Mouse (Mus musculus) WW6 (cell line): ENCODE measurements at regions not wholly inside any gene's neighbourhood (a gene's known extent, or its start where the extent isn't known, plus 50 kb on each side); places are given as distances from the start of the nearest gene placed in this dataset.

Experiments used
- DNase-seq: peaks from one replicate; pipeline ENCODE4 v3.0.0-alpha.2; 2013; ENCODE audit warnings: low read depth, low spot score

- peak; percentile 14 for DNase-seq
Observed at GRCm38 (mm10) chr7:75398904-75399724, 56.2 kb upstream of the Akap13 start.

DNA sequence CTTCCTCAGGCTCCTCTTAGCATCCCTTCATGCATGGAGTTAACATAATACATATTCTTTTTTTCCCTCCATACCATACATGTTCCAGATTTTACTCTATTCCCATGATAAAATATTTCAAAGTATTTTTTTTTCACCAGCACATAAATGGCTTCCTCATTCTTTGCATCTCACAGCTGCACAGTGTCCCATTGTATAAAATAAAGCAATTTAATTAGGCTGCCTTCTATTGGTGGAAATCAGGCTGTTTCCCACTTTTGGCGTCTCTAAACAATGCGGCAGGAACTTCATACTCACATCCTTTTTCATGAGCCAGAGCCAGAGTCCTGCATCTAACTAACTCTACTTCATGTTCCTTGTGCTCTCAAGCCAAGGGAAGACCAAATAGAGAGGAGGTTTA lies 54.9 kb upstream of the Akap13 start:
- DNase-seq: no peak

GRCm38 (mm10) chr7:75404955-75405354 lies 50.4 kb upstream of the Akap13 start:
- no peak for DNase-seq
